Mouse (Mus musculus) gastrocnemius, adult 2 months (tissue): ENCODE results near the gene Gm21905. TPM values are rescaled to one million over a fixed set of nuclear protein-coding genes. Genes with fewer than 3 reads are reported as not detected.
A peak's percentile ranks its signal among the peaks of the same experiment; 100 is the strongest.

ENCODE experiments used
- DNase-seq: peaks from one replicate; pipeline ENCODE4 v3.0.0; 2022
- H3K27ac ChIP-seq: fragments of 200-600 bp; 2 replicates; pipeline ENCODE4 v1.8.1; 2022; ENCODE audit warnings: mild to moderate bottlenecking
- H3K4me3 ChIP-seq: fragments of 200-600 bp; 2 replicates; pipeline ENCODE4 v1.8.1; 2022; ENCODE audit warnings: mild to moderate bottlenecking, moderate library complexity
- CTCF ChIP-seq: fragments of 200-600 bp; IDR thresholded peaks from 2 replicates; pipeline ENCODE4 v1.8.1; 2022; ENCODE audit warnings: antibody characterized with exemption, mild to moderate bottlenecking, moderate library complexity
- intact Hi-C: fragments of 180-260 bp; cut with DNase I; formaldehyde crosslinking; loops from one replicate; pipeline ENCODE4 v1.15.1; 2025
- long read RNA-seq, 2 experiments: library from polyadenylated mRNA; stranded (forward); transcript quantifications; one replicate each; pipeline ENCODE4 v2.0.0; 2021
- total RNA-seq, 2 experiments: library from RNA; stranded (reverse); gene quantifications; 2 replicates each; pipeline ENCODE4 v1.2.3; 2021

The Gm21905 gene
- total RNA-seq = not detected
- long read RNA-seq, experiment 1 = 0 reads
- long read RNA-seq, experiment 2 = 0 reads

- Histone ChIP-seq H3K4me3 (no peak within 1 kb of the TSS), H3K27ac (no peak within 1 kb of the TSS)
- no peak for DNase-seq
- intact Hi-C loops = no loop called here
- no peak for TF ChIP-seq CTCF
These were observed at the start of gene Gm21905 for GRCm38 (mm10) chr5:67946321-67946720. Gm21905 (minus strand) TSS chr5:67946421.

GRCm38 (mm10) chr5:67990426-67990825 lies 44.2 kb upstream of the Gm21905 start:
- intact Hi-C loops = no loop called here
- Histone ChIP-seq H3K4me3 (no peak overlapping the region), H3K27ac (no peak overlapping the region)
- DNase-seq = no peak
- TF ChIP-seq CTCF = no peak

- no peak overlapping the region for H3K4me3 ChIP-seq
- no peak for DNase-seq
- TF ChIP-seq CTCF = no peak
- intact Hi-C loops = no loop called here
- H3K27ac ChIP-seq = no peak overlapping the region
These were observed 35.8 kb upstream of the Gm21905 start for GRCm38 (mm10) chr5:67981946-67982526.

DNA sequence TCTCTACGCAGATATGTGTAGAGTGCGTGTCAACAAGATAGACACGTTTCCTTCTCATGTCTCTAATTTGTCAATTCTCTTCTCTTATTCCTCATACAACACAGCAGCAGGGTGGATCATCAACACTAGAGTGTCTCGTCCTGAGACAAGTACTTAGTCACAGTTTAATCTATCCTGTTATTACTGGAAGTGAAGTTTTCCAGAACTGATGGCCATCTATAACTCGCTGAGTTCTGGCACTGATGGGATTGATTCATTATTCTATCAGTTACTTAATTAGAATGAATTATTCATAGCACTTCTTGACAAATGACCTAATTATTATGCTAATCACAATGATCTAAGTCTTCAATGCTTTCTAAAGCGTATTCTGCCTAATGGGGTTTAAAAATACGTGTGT lies 23.3 kb upstream of the Gm21905 start:
- no peak overlapping the region for H3K4me3 ChIP-seq
- intact Hi-C loops = no loop called here
- TF ChIP-seq CTCF = no peak
- DNase-seq = no peak
- no peak overlapping the region for H3K27ac ChIP-seq

GRCm38 (mm10) chr5:67961708-67962629 lies 15.7 kb upstream of the Gm21905 start:
- intact Hi-C loops = no loop called here
- Histone ChIP-seq H3K27ac (no peak overlapping the region), H3K4me3 (no peak overlapping the region)
- DNase-seq = no peak
- TF ChIP-seq CTCF = no peak

DNA sequence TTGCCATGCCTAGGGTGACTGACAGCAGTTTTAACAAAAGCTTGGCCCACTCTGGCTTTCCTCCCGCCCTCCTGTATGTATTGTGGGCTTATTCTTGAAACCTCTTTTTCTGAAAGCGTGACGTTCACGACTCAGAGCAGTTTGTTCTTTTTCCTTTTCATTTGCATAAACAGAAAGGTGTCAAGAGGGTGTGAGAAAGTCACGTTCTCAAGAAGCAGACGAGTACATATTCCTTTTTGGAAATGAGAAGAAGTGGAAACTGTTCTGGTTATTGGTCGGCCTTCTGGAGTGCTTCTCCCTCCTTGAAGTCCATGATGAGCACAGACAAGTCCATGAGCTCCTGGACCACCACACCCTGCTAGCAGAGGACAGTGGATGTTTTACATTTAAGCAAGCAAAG lies 9.3 kb upstream of the Gm21905 start:
- no peak overlapping the region for H3K4me3 ChIP-seq
- no peak for DNase-seq
- H3K27ac ChIP-seq = no peak overlapping the region
- intact Hi-C loops = no loop called here
- TF ChIP-seq CTCF = no peak

DNA sequence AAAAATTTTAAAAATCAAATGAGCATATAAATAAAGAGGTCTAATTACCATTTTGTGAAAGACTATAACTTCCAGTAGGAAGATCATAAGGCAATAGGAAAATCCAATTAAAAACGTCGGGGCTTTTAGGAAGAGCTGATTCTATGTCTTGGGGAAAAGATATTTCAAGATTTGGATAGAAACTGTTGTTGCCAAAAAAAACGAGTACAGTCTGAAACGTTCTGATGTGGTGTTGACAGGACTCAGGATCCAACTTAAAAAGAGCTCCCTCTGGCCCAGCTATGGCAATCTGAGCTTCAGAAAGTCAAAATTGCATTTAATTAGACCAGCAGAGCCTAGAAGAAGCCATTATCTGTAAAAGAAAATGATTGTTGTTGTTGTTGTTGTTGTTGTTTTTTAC lies 7.9 kb upstream of the Gm21905 start:
- no peak for DNase-seq
- Histone ChIP-seq H3K27ac (no peak overlapping the region), H3K4me3 (no peak overlapping the region)
- no peak for TF ChIP-seq CTCF
- intact Hi-C loops = no loop called here

GRCm38 (mm10) chr5:67948074-67948473 lies 1.9 kb upstream of the Gm21905 start:
- TF ChIP-seq CTCF = no peak
- no peak for DNase-seq
- intact Hi-C loops = no loop called here
- no peak overlapping the region for H3K27ac ChIP-seq
- H3K4me3 ChIP-seq = no peak overlapping the region

DNA sequence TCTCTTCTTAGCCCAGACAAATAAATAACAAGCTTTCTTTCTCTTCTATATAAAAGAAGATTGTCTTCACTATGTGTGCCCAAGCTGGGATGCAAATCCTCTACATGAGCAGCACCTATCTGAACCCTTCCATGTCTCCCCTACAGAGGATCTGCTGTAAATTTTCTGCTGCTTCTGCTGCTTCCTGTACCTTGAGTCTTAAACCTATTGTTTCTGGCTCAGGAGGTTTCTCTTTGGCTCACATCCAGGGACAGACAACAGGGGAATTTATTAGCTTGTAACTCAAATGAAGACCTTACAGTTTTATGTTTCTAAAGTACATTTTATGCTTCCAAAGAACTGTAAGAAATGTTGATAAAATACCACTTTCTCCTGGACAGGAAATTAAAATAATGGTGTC lies 785 bp upstream of the Gm21905 start:
- no peak overlapping the region for H3K27ac ChIP-seq
- H3K4me3 ChIP-seq = no peak overlapping the region
- intact Hi-C loops = no loop called here
- TF ChIP-seq CTCF = no peak
- no peak for DNase-seq

GRCm38 (mm10) chr5:67944074-67944785 lies 2.0 kb downstream of the Gm21905 start:
- no peak for TF ChIP-seq CTCF
- Histone ChIP-seq H3K27ac (no peak overlapping the region), H3K4me3 (no peak overlapping the region)
- DNase-seq = no peak
- intact Hi-C loops = no loop called here

- intact Hi-C loops = no loop called here
- H3K27ac ChIP-seq = peak overlapping the region; percentile 38; the same call in 1 of the 2 replicates
- DNase-seq = no peak
These were observed 3.0 kb downstream of the Gm21905 start for GRCm38 (mm10) chr5:67943199-67943598.

DNA sequence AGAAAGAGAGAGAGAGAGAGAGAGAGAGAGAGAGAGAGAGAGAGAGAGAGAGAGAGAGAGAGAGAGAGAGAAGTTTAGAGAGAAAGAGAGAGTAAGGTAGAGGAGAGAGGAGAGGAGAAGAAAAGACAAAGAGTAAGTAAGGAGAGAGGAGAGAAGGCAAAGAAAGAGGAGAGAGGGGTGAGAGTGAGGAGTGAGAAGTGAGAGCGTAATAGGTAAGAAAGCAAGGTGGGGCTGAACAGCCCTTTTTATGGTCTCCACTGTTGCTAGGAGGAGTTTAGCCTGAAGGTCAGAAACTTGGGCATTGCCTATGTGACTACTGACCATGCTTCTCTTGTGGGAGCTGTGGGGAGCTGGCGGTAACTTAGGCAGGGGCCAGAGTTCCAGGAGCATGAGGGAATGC lies 4.9 kb downstream of the Gm21905 start, which contains the start of gene Gm5108:
Gene Gm5108 (plus strand): TSS at position 301 of the 400 bp plus-strand sequence.
- intact Hi-C loops = no loop called here
- no peak within 1 kb of the TSS for H3K4me3 ChIP-seq

More at GRCm38 (mm10) chr5:67943199-67943598, 3.0 kb downstream of the Gm21905 start:
- H3K4me3 ChIP-seq = no peak overlapping the region
- no peak for TF ChIP-seq CTCF

GRCm38 (mm10) chr5:67931623-67932022 lies 14.6 kb downstream of the Gm21905 start:
- Histone ChIP-seq H3K4me3 (no peak overlapping the region), H3K27ac (no peak overlapping the region)
- intact Hi-C loops = no loop called here
- no peak for DNase-seq
- TF ChIP-seq CTCF = no peak

More for the DNA sequence above, 4.9 kb downstream of the Gm21905 start, which contains the start of gene Gm5108:
- TF ChIP-seq CTCF = no peak
- no peak for DNase-seq
- H3K27ac ChIP-seq = no peak within 1 kb of the TSS
